Mouse (Mus musculus): ENCODE measurements around the gene Serhl.

DNA sequence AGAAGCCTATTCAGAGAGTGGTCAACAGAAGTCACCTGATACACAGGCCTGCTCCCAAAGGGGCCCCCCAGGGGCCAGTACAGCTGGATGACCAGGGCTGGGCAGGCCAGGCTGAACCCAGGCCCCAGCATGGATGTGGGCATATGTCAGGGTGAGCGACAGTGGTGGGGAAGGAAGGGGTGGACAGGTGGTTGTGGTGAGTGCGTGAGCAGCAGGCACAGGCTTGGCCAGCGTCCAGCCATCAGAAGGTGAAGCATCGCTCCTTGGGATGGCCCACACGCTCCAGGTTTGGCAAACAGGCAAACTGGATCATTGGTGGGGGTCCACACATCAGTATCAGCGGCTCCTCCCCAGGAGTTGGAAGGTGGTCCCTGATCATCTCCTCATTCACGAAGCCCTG lies 65.0 kb downstream of the Serhl start:
- TF ChIP-seq CTCF (IDR thresholded peaks at IDR 0.05; ENCODE audit: borderline replicate concordance, insufficient read depth, low read depth, low read length) (no peak), POLR2A (IDR thresholded peaks at IDR 0.05; ENCODE audit: borderline replicate concordance, insufficient read depth, low read length) (no peak)
